In the genomic region with DNA sequence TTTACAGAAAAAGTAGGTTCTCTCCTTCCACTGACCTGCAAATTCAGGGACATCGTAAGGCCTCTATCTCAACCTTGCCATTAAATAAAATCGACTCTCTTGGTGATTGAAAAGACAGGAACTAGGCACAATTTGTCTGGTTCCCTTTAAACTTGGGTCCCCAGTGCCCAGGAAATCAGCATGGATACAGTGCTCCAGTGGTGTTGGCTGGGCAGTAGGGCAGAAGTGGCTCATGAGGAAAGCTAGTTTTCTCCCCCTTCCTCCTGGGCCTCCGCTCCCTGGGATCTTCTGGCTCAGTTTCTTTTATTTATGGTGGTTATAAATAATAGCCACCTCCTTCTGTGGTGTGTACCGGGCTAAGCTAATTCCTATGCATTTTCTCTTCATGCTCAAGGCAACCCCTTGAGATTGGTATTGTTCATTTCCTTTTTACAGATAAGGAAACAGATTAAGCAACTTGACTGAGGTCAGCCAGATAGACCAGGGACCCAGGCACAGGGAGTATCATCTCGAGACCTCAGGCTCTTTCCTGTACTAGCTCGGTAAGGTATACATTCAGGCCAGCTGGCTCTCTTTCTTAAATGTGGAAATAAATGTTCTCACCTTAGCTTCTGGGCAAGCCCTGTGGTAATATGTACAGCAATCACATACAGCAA, we compare ENCODE assay signal across 8 mouse cellular contexts. TPM values are rescaled to one million over a fixed set of nuclear protein-coding genes. Genes with fewer than 3 reads are reported as not detected.
DNase-seq lines count a peak whose midpoint lies in the region; ATAC-seq and TF ChIP-seq lines count a peak whose summit lies in the region.

A gene (plus strand): TSS at position 214 of the 656 bp plus-strand sequence.

- H3K4me1 ChIP-seq in heart, embryonic 15.5 days (replicated peaks): peaks cover 50% of the 10 kb centered on the region
- peaks cover 27% of the 10 kb centered on the region for H3K4me1 ChIP-seq in bone marrow macrophage, adult 2 months (ENCODE audit: control insufficient read depth, insufficient read depth, low read length)
- peaks cover 60% of the 10 kb centered on the region for H3K4me1 ChIP-seq in hindbrain, embryonic 12.5 days
- peaks cover 57% of the 10 kb centered on the region for H3K4me1 ChIP-seq in midbrain, embryonic 14.5 days (ENCODE audit: control insufficient read depth, insufficient read depth, low read length)

- peak within 1 kb of the TSS; percentile 79 for H3K9ac ChIP-seq in heart, embryonic 15.5 days
- H3K9ac ChIP-seq in hindbrain, embryonic 12.5 days: peak within 1 kb of the TSS; percentile 98
- H3K9ac ChIP-seq in midbrain, embryonic 14.5 days (replicated peaks; ENCODE audit: low read length): peak within 1 kb of the TSS; percentile 94

- TF ChIP-seq POLR2A in bone marrow macrophage, adult 2 months (IDR thresholded peaks at IDR 0.05; ENCODE audit: borderline replicate concordance, low read depth, low read length): no peak

- H3K27me3 ChIP-seq in heart, embryonic 15.5 days: no peaks in the 10 kb centered on the region
- no peaks in the 10 kb centered on the region for H3K27me3 ChIP-seq in hindbrain, embryonic 12.5 days
- H3K27me3 ChIP-seq in midbrain, embryonic 14.5 days (ENCODE audit: control insufficient read depth, insufficient read depth, low read length): no peaks in the 10 kb centered on the region

- no peak for TF ChIP-seq CTCF in bone marrow macrophage, adult 2 months (IDR thresholded peaks at IDR 0.05; ENCODE audit: low read depth, low read length)

- H3K36me3 ChIP-seq in heart, embryonic 15.5 days: no peaks in the 10 kb centered on the region
- no peaks in the 10 kb centered on the region for H3K36me3 ChIP-seq in hindbrain, embryonic 12.5 days
- H3K36me3 ChIP-seq in midbrain, embryonic 14.5 days (ENCODE audit: control insufficient read depth, insufficient read depth, low read length): no peaks in the 10 kb centered on the region

- 25% methylated on average over 6 of the region's 6 CpGs for WGBS in heart, embryonic 15.5 days
- WGBS in hindbrain, embryonic 12.5 days: 46% methylated on average over 6 of the region's 6 CpGs
- 25% methylated on average over 6 of the region's 6 CpGs for WGBS in midbrain, embryonic 14.5 days

- H3K4me2 ChIP-seq in heart, embryonic 15.5 days: peak within 1 kb of the TSS; percentile 70
- H3K4me2 ChIP-seq in hindbrain, embryonic 12.5 days (replicated peaks): peak within 1 kb of the TSS; percentile 66
- peak within 1 kb of the TSS; percentile 69 for H3K4me2 ChIP-seq in midbrain, embryonic 14.5 days (ENCODE audit: low read length)

- ATAC-seq in heart, embryonic 15.5 days (replicated peaks; ENCODE audit: insufficient number of reproducible peaks, insufficient read depth, low FRiP score, low read depth): no peak
- no peak for ATAC-seq in hindbrain, embryonic 12.5 days (ENCODE audit: low FRiP score)
- no peak for ATAC-seq in midbrain, embryonic 14.5 days (ENCODE audit: low FRiP score, low TSS enrichment)

- peak within 1 kb of the TSS; percentile 70 for H3K4me3 ChIP-seq in heart, embryonic 15.5 days
- H3K4me3 ChIP-seq in bone marrow macrophage, adult 2 months (ENCODE audit: insufficient read depth, low read length): peak within 1 kb of the TSS; percentile 74
- H3K4me3 ChIP-seq in hindbrain, embryonic 12.5 days: peak within 1 kb of the TSS; percentile 70
- peak within 1 kb of the TSS; percentile 68 for H3K4me3 ChIP-seq in midbrain, embryonic 14.5 days (replicated peaks; ENCODE audit: low read depth, low read length)

- H3K9me3 ChIP-seq in heart, embryonic 15.5 days (replicated peaks): no peaks in the 10 kb centered on the region
- no peaks in the 10 kb centered on the region for H3K9me3 ChIP-seq in hindbrain, embryonic 12.5 days (replicated peaks)
- no peaks in the 10 kb centered on the region for H3K9me3 ChIP-seq in midbrain, embryonic 14.5 days (ENCODE audit: control insufficient read depth, low read length)

- H3K27ac ChIP-seq in heart, embryonic 15.5 days: peak within 1 kb of the TSS; percentile 98
- peak within 1 kb of the TSS; percentile 43 for H3K27ac ChIP-seq in bone marrow macrophage, adult 2 months (ENCODE audit: insufficient read depth, low read depth, low read length)
- peak within 1 kb of the TSS; percentile 99 for H3K27ac ChIP-seq in hindbrain, embryonic 12.5 days
- H3K27ac ChIP-seq in midbrain, embryonic 14.5 days (replicated peaks; ENCODE audit: low read depth, low read length): peak within 1 kb of the TSS; percentile 99

- no peak for DNase-seq in heart, adult 8-10 months (ENCODE audit: low spot score)
- DNase-seq in midbrain, embryonic 14.5 days: no peak
- no peak for DNase-seq in left cerebral cortex, adult 9 months (ENCODE audit: low spot score in 2 of 2)
- DNase-seq in embryo, embryonic 10 days (ENCODE audit: low spot score): no peak
- no peak for DNase-seq in urinary bladder, postnatal 10 days (ENCODE audit: low spot score)

RNA-seq across cellular contexts. Expression of the gene that starts here (rescaled TPM):
- 0.60 and 0.68 TPM in 2 replicates for polyA plus RNA-seq in heart, embryonic 15.5 days (2015; fragmentation: Nextera tagmentation; extraction: Ambion mirVana)
- total RNA-seq in heart, adult 8-10 months (2022): 1 to 10 TPM; 1.6 to 4.4 (median 2.5) TPM
- polyA plus RNA-seq in bone marrow macrophage, adult 2 months (2012; ENCODE audit: insufficient read depth, insufficient read length, missing spikeins): not detected in 2 replicates
- 0.59 and 1.6 TPM in 2 replicates for polyA plus RNA-seq in hindbrain, embryonic 12.5 days (2016; fragmentation: Nextera tagmentation; extraction: Ambion mirVana)
- polyA plus RNA-seq in midbrain, embryonic 14.5 days (2014; fragmentation: Nextera tagmentation; extraction: Ambion mirVana): 0.37 and 0.39 TPM in 2 replicates

Comparison
In these comparisons a context has a peak if more than half of its experiments do, and no peak if none do; other contexts are left out.
1. H3K27ac ChIP-seq: peak in every context shown above with its lines; median percentile 99 in hindbrain, embryonic 12.5 days; 99 in midbrain, embryonic 14.5 days; 98 in heart, embryonic 15.5 days; 43 in bone marrow macrophage, adult 2 months.